Mouse (Mus musculus) heart, embryonic 11.5 days (tissue): ENCODE results near the gene Camkk2. TPM values are rescaled to one million over a fixed set of nuclear protein-coding genes. Genes with fewer than 3 reads are reported as not detected.

Experiments used
- ATAC-seq: fragments of 200-750 bp; cut with Nextera tagmentation; replicated peaks from 2 replicates; pipeline ENCODE4 v1.8.0; 2017; ENCODE audit warnings: moderate library complexity; ENCODE audit not compliant: insufficient number of reproducible peaks, low FRiP score, low TSS enrichment
- H3K27ac ChIP-seq: fragments of 300-500 bp; sonication (generic); 2 replicates; pipeline ENCODE4 v1.5.1; 2014; ENCODE audit warnings: mild to moderate bottlenecking, low read depth, low read length
- H3K27me3 ChIP-seq: fragments of 300-500 bp; sonication (generic); 2 replicates; pipeline ENCODE4 v1.6.1; 2014; ENCODE audit warnings: mild to moderate bottlenecking, low read length, mixed read lengths; ENCODE audit not compliant: control insufficient read depth, insufficient read depth
- H3K36me3 ChIP-seq: fragments of 300-500 bp; sonication (generic); 2 replicates; pipeline ENCODE4 v1.6.1; 2014; ENCODE audit warnings: mild to moderate bottlenecking, low read length, moderate library complexity, mixed read lengths; ENCODE audit not compliant: control insufficient read depth, insufficient read depth
- H3K4me1 ChIP-seq: fragments of 300-500 bp; sonication (generic); 2 replicates; pipeline ENCODE4 v1.6.1; 2014; ENCODE audit warnings: low read length; ENCODE audit not compliant: control insufficient read depth, insufficient read depth
- H3K4me2 ChIP-seq: fragments of 300-500 bp; sonication (generic); 2 replicates; pipeline ENCODE4 v1.6.1; 2014; ENCODE audit warnings: mild to moderate bottlenecking, moderate library complexity
- H3K4me3 ChIP-seq: fragments of 300-500 bp; sonication (generic); 2 replicates; pipeline ENCODE4 v1.5.1; 2014; ENCODE audit warnings: low read depth, low read length
- H3K9ac ChIP-seq: fragments of 300-500 bp; sonication (generic); 2 replicates; pipeline ENCODE4 v1.6.1; 2014; ENCODE audit warnings: mild to moderate bottlenecking, low read depth, low read length, moderate library complexity
- H3K9me3 ChIP-seq: fragments of 300-500 bp; sonication (generic); replicated peaks from 2 replicates; pipeline ENCODE4 v1.6.1; 2016; ENCODE audit warnings: low read length; ENCODE audit not compliant: control insufficient read depth
- WGBS: fragments of 180-500 bp; shearing (Covaris S2); extraction: QIAGEN DNeasy Blood & Tissue Kit; methylation state at CpG from one replicate; pipeline ENCODE4 v1.1.7; 2014; ENCODE audit not compliant: insufficient replicate concordance; 5-methylcytosine and 5-hydroxymethylcytosine counted together
- polyA plus RNA-seq: library from polyadenylated mRNA; unstranded; fragments of >200 nt; fragmentation: Nextera tagmentation; extraction: Ambion mirVana; gene quantifications from 2 replicates; pipeline ENCODE4 v1.2.1, GENCODE M21; 2014

The Camkk2 gene
- polyA plus RNA-seq, 1 experiment from 2014 or later: 14.0 TPM

GRCm38 (mm10) chr5:122705174-122705573 is 74.0 kb downstream of the Camkk2 start:
- H3K4me3 ChIP-seq: no peak overlapping the region
- H3K4me2 ChIP-seq: no peak overlapping the region
- H3K36me3 ChIP-seq: no peaks in the 10 kb centered on the region
- no peaks in the 10 kb centered on the region for H3K9me3 ChIP-seq
- 78% methylated on average over 3 of the region's 3 CpGs for WGBS
- H3K9ac ChIP-seq: no peak overlapping the region
- peaks cover 15% of the 10 kb centered on the region for H3K4me1 ChIP-seq
- no peaks in the 10 kb centered on the region for H3K27me3 ChIP-seq
- H3K27ac ChIP-seq: no peak overlapping the region
- no peak for ATAC-seq

DNA sequence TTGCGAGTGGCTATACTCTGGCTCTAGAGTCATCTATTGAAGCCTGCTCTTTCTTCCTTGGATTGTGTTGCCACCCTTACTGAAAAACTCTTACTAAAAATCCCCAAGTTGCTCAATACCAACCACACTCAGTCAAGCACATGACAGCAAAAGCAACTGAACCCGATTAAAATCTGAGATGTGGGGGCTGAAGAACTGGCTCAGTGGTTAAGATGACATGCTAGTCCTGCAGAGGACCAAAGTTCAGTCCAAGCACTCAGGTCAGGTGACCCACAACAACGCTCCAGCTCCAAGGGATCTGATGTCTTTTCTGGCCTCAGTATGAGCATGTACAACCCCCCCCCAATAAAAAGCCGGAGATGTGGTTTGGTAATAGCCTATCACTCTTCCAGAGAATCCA is 74.6 kb downstream of the Camkk2 start:
- no peaks in the 10 kb centered on the region for H3K36me3 ChIP-seq
- H3K4me3 ChIP-seq: no peak overlapping the region
- no peak overlapping the region for H3K9ac ChIP-seq
- H3K9me3 ChIP-seq: no peaks in the 10 kb centered on the region
- no peak overlapping the region for H3K4me2 ChIP-seq
- ATAC-seq: no peak
- no peak overlapping the region for H3K27ac ChIP-seq
- WGBS: 77% methylated on average over 4 of the region's 4 CpGs
- H3K4me1 ChIP-seq: peaks cover 15% of the 10 kb centered on the region
- no peaks in the 10 kb centered on the region for H3K27me3 ChIP-seq

DNA sequence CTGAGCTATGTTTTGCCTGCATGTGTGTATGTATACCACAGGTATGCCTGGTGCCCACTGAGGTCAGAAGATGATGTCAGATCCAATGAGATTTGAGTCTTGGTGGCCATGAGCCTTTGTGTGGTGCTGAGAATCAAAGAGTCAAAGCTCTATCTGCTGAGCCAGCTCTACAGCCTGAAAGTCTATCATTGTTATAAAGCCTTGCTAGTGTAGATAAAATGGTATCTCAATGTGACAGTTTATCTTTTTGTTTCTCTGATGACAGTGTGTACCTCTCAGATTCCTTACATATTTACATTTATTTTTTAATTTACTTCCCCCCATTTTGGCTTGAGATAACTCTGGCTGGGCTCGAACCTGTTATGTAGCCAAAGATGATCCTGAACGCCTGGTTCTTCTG is 75.6 kb downstream of the Camkk2 start:
- no peak overlapping the region for H3K4me2 ChIP-seq
- H3K27me3 ChIP-seq: no peaks in the 10 kb centered on the region
- peaks cover 11% of the 10 kb centered on the region for H3K4me1 ChIP-seq
- ATAC-seq: no peak
- no peak overlapping the region for H3K4me3 ChIP-seq
- H3K9ac ChIP-seq: no peak overlapping the region
- 76% methylated on average over 2 of the region's 2 CpGs for WGBS
- no peaks in the 10 kb centered on the region for H3K9me3 ChIP-seq
- H3K27ac ChIP-seq: no peak overlapping the region
- no peaks in the 10 kb centered on the region for H3K36me3 ChIP-seq

GRCm38 (mm10) chr5:122702156-122702555 is 77.1 kb downstream of the Camkk2 start:
- WGBS: 80% methylated on average over 6 of the region's 6 CpGs
- no peak overlapping the region for H3K4me2 ChIP-seq

DNA sequence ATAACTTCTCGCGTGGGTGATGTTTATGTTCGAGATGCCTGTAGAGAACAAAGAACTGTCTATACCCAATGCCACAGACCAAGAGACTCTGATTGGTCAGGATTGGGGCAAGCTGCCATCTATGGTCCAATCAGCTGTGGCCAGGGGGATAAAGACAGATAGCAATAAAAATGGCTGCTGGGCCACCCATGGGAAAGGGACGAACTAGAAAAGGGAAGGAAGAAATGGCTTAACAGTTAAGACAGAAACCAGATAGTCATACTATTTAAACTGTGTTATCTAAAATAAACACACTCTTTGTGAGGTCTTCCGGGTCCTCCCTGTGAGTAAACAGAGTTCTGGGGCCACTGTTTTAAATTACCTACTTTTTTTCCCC is 78.4 kb downstream of the Camkk2 start:
- no peak overlapping the region for H3K27ac ChIP-seq
- H3K9me3 ChIP-seq: no peaks in the 10 kb centered on the region
- ATAC-seq: no peak
- no peaks in the 10 kb centered on the region for H3K36me3 ChIP-seq
- no peaks in the 10 kb centered on the region for H3K27me3 ChIP-seq
- no peak overlapping the region for H3K4me3 ChIP-seq
- WGBS: 36% methylated on average over 5 of the region's 5 CpGs
- no peaks in the 10 kb centered on the region for H3K4me1 ChIP-seq
- no peak overlapping the region for H3K4me2 ChIP-seq
- H3K9ac ChIP-seq: no peak overlapping the region

More at GRCm38 (mm10) chr5:122702156-122702555, 77.1 kb downstream of the Camkk2 start:
- Histone ChIP-seq H3K9me3 (no peaks in the 10 kb centered on the region), H3K27me3 (no peaks in the 10 kb centered on the region), H3K9ac (no peak overlapping the region), H3K27ac (no peak overlapping the region), H3K4me3 (no peak overlapping the region), H3K36me3 (no peaks in the 10 kb centered on the region), H3K4me1 (peaks cover 5% of the 10 kb centered on the region; the same call in 1 of the 2 replicates)
- ATAC-seq: no peak

- H3K9me3 ChIP-seq: no peaks in the 10 kb centered on the region
- whole genome bisulfite sequencing: 67% methylated on average over 12 of the region's 12 CpGs
- H3K4me2 ChIP-seq: no peak overlapping the region
These were observed 78.9 kb downstream of the Camkk2 start for GRCm38 (mm10) chr5:122700109-122700836.

DNA sequence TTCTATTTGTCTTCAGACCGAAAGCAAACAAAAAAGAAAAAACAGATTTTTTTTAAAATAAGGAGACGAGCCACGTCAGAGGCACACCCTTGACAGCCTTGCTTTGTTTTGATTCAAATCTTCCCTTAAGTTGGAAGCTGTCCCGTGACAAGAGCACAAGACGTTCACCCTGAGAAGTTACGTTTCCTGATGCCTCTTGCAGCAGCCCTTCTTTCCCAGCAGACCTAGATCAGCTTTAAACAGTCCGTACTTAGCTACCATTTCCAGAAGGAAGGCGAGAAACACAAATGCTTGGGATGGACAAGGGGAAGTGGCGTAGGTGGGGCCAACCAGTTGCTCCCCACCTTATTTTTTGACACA is 80.5 kb downstream of the Camkk2 start:
- H3K4me3 ChIP-seq: no peak overlapping the region
- H3K9me3 ChIP-seq: no peaks in the 10 kb centered on the region
- H3K9ac ChIP-seq: no peak overlapping the region
- H3K4me1 ChIP-seq: no peaks in the 10 kb centered on the region
- no peaks in the 10 kb centered on the region for H3K27me3 ChIP-seq
- no peaks in the 10 kb centered on the region for H3K36me3 ChIP-seq
- WGBS: 69% methylated on average over 9 of the region's 9 CpGs
- no peak overlapping the region for H3K4me2 ChIP-seq
- ATAC-seq: no peak
- H3K27ac ChIP-seq: no peak overlapping the region

More at GRCm38 (mm10) chr5:122700109-122700836, 78.9 kb downstream of the Camkk2 start:
- Histone ChIP-seq H3K4me3 (no peak overlapping the region), H3K27me3 (no peaks in the 10 kb centered on the region), H3K27ac (no peak overlapping the region), H3K4me1 (no peaks in the 10 kb centered on the region), H3K36me3 (no peaks in the 10 kb centered on the region), H3K9ac (no peak overlapping the region)
- no peak for ATAC-seq

GRCm38 (mm10) chr5:122698041-122698700 is 81.0 kb downstream of the Camkk2 start:
- Histone ChIP-seq H3K4me1 (no peaks in the 10 kb centered on the region), H3K4me3 (no peak overlapping the region), H3K36me3 (no peaks in the 10 kb centered on the region), H3K27me3 (no peaks in the 10 kb centered on the region), H3K9me3 (no peaks in the 10 kb centered on the region), H3K27ac (no peak overlapping the region), H3K4me2 (no peak overlapping the region), H3K9ac (no peak overlapping the region)
- WGBS: 57% methylated on average over 10 of the region's 10 CpGs
- no peak for ATAC-seq

GRCm38 (mm10) chr5:122695516-122695915 is 83.7 kb downstream of the Camkk2 start:
- H3K4me3 ChIP-seq: no peak overlapping the region
- no peak overlapping the region for H3K4me2 ChIP-seq
- 78% methylated on average over 8 of the region's 8 CpGs for WGBS
- H3K27ac ChIP-seq: no peak overlapping the region
- no peak for ATAC-seq
- H3K9ac ChIP-seq: no peak overlapping the region
- no peaks in the 10 kb centered on the region for H3K9me3 ChIP-seq
- H3K27me3 ChIP-seq: no peaks in the 10 kb centered on the region
- no peaks in the 10 kb centered on the region; the same call in 1 of the 2 replicates for H3K4me1 ChIP-seq
- H3K36me3 ChIP-seq: no peaks in the 10 kb centered on the region
